Mouse (Mus musculus): ENCODE results near the gene Rab38.

Gene Rab38

GRCm38 (mm10) chr7:88527100-88527671 is 97.1 kb downstream of the Rab38 start:
- no peak for DNase-seq (ENCODE audit: low spot score in 2 of 2)

GRCm38 (mm10) chr7:88536127-88536531 is 106.1 kb downstream of the Rab38 start:
- DNase-seq (ENCODE audit: low spot score in 2 of 2) = no peak

GRCm38 (mm10) chr7:88536743-88537142 is 106.7 kb downstream of the Rab38 start:
- DNase-seq (ENCODE audit: low spot score in 2 of 2) = no peak
